ENCODE assay signal across 29 mouse cellular contexts in genomic region chr13:111862316-111862715, GRCm38 (mm10). TPM values are rescaled to one million over a fixed set of nuclear protein-coding genes. Genes with fewer than 3 reads are reported as not detected.
DNase-seq lines count a peak whose midpoint lies in the region; ATAC-seq and TF ChIP-seq lines count a peak whose summit lies in the region.
"Had no signal": no experiment of that assay in that cellular context is flagged by ENCODE, and none has a peak within 500 bp of the region (broad histone marks: within the 10 kb centered on the region; RNA-seq: fewer than 3 reads in every experiment).

No protein-coding gene starts in this region.

- TF ChIP-seq EP300 in liver, postnatal 0 days (IDR thresholded peaks at IDR 0.05; ENCODE audit: low read depth) = no peak

- no peak overlapping the region for H3K27ac ChIP-seq in liver, embryonic 12.5 days
- H3K27ac ChIP-seq in liver, postnatal 0 days (ENCODE audit: low read depth) = peak overlapping the region; percentile 26; the same call in 1 of the 2 replicates
- no peak overlapping the region for H3K27ac ChIP-seq in hindbrain, embryonic 14.5 days
- H3K27ac ChIP-seq: hindbrain, embryonic 13.5 days; limb, embryonic 10.5 days; limb, embryonic 15.5 days; macrophage; midbrain, embryonic 15.5 days; neural tube, embryonic 15.5 days had no signal

- WGBS in liver, embryonic 12.5 days (ENCODE audit: insufficient replicate concordance) = 68% methylated on average over 8 of the region's 8 CpGs
- WGBS in liver, postnatal 0 days (ENCODE audit: insufficient replicate concordance) = 65% methylated on average over 8 of the region's 8 CpGs
- 86% methylated on average over 8 of the region's 8 CpGs for WGBS in hindbrain, embryonic 14.5 days

- H3K4me3 ChIP-seq in liver, embryonic 12.5 days = no peak overlapping the region
- H3K4me3 ChIP-seq in liver, postnatal 0 days (ENCODE audit: low read depth, low read length) = no peak overlapping the region
- no peak overlapping the region for H3K4me3 ChIP-seq in hindbrain, embryonic 14.5 days (replicated peaks; ENCODE audit: low read length)
- H3K4me3 ChIP-seq: erythroblast, embryonic 14.5 days; hindbrain, embryonic 13.5 days; limb, embryonic 10.5 days; limb, embryonic 15.5 days; midbrain, embryonic 15.5 days; neural tube, embryonic 15.5 days had no signal

- no peak overlapping the region for H3K4me2 ChIP-seq in liver, embryonic 12.5 days
- no peak overlapping the region for H3K4me2 ChIP-seq in liver, postnatal 0 days (ENCODE audit: low read depth, low read length)
- H3K4me2 ChIP-seq in hindbrain, embryonic 14.5 days (replicated peaks) = no peak overlapping the region
- H3K4me2 ChIP-seq: heart, embryonic 11.5 days; hindbrain, embryonic 13.5 days; limb, embryonic 15.5 days; midbrain, embryonic 15.5 days; neural tube, embryonic 15.5 days had no signal

- H3K36me3 ChIP-seq in liver, embryonic 12.5 days = no peaks in the 10 kb centered on the region
- no peaks in the 10 kb centered on the region for H3K36me3 ChIP-seq in liver, postnatal 0 days (replicated peaks; ENCODE audit: insufficient read depth, low read length)
- no peaks in the 10 kb centered on the region for H3K36me3 ChIP-seq in hindbrain, embryonic 14.5 days (replicated peaks; ENCODE audit: control insufficient read depth, insufficient read depth)
- H3K36me3 ChIP-seq: hindbrain, embryonic 13.5 days; limb, embryonic 10.5 days; limb, embryonic 15.5 days; midbrain, embryonic 15.5 days; neural tube, embryonic 15.5 days had no signal

- H3K4me1 ChIP-seq in liver, embryonic 12.5 days = peaks cover 4% of the 10 kb centered on the region
- H3K4me1 ChIP-seq in liver, postnatal 0 days (ENCODE audit: insufficient read depth) = peaks cover 7% of the 10 kb centered on the region; the same call in 1 of the 2 replicates
- H3K4me1 ChIP-seq in hindbrain, embryonic 14.5 days (replicated peaks; ENCODE audit: control insufficient read depth, insufficient read depth, low read length) = no peaks in the 10 kb centered on the region
- H3K4me1 ChIP-seq: hindbrain, embryonic 13.5 days; limb, embryonic 15.5 days; midbrain, embryonic 15.5 days; neural tube, embryonic 15.5 days had no signal

- ATAC-seq in liver, embryonic 12.5 days = peak; percentile 47; the same call in 1 of the 2 replicates
- ATAC-seq in liver, postnatal 0 days = peak; percentile 94
- no peak for ATAC-seq in hindbrain, embryonic 14.5 days (ENCODE audit: low FRiP score)
- ATAC-seq: forebrain, embryonic 16.5 days; intestine, postnatal 0 days; lung, postnatal 0 days; midbrain, embryonic 15.5 days had no signal

- no peak for TF ChIP-seq CTCF in liver, postnatal 0 days (IDR thresholded peaks at IDR 0.05; ENCODE audit: low read depth)

- DNase-seq in embryo, embryonic 10 days (ENCODE audit: low spot score) = peak; percentile 28
- no peak for DNase-seq in embryo, embryonic 11 days
- no peak for DNase-seq in liver
- DNase-seq in liver, postnatal 0 days = no peak
- DNase-seq in yolk sac, embryonic 10.5 days (ENCODE audit: low spot score) = peak; percentile 74
- DNase-seq in hindbrain, embryonic 14.5 days (ENCODE audit: low spot score) = no peak
- DNase-seq in left cerebral cortex, adult 8-10 months (ENCODE audit: low spot score in 2 of 2) = no peak
- DNase-seq: adrenal gland, adult 8-10 months; cerebellum, adult 8-10 months; cerebellum, postnatal 25 days; heart, postnatal 4 days; kidney, adult 9 months; kidney, postnatal 10 days; layer of hippocampus, postnatal 36 days; retina, postnatal 1 day; right cerebral cortex, postnatal 25 days had no signal

- H3K9me3 ChIP-seq in liver, embryonic 12.5 days (replicated peaks) = peaks cover 3% of the 10 kb centered on the region; the same call in 1 of the 2 replicates
- H3K9me3 ChIP-seq in liver, postnatal 0 days (ENCODE audit: low read length) = no peaks in the 10 kb centered on the region
- H3K9me3 ChIP-seq in hindbrain, embryonic 14.5 days (ENCODE audit: control insufficient read depth, low read length) = no peaks in the 10 kb centered on the region
- H3K9me3 ChIP-seq: hindbrain, embryonic 13.5 days; limb, embryonic 15.5 days; midbrain, embryonic 15.5 days; neural tube, embryonic 15.5 days had no signal

- H3K27me3 ChIP-seq in liver, embryonic 12.5 days (replicated peaks) = no peaks in the 10 kb centered on the region
- no peaks in the 10 kb centered on the region for H3K27me3 ChIP-seq in liver, postnatal 0 days (ENCODE audit: insufficient read depth, low read length)
- no peaks in the 10 kb centered on the region for H3K27me3 ChIP-seq in hindbrain, embryonic 14.5 days (ENCODE audit: control insufficient read depth, insufficient read depth, low read length)
- H3K27me3 ChIP-seq: CH12.LX; hindbrain, embryonic 13.5 days; limb, embryonic 15.5 days; midbrain, embryonic 15.5 days; neural tube, embryonic 15.5 days had no signal

- H3K9ac ChIP-seq in liver, embryonic 12.5 days = no peak overlapping the region
- H3K9ac ChIP-seq in liver, postnatal 0 days (replicated peaks) = no peak overlapping the region
- H3K9ac ChIP-seq in hindbrain, embryonic 14.5 days = no peak overlapping the region
- H3K9ac ChIP-seq: hindbrain, embryonic 13.5 days; limb, embryonic 15.5 days; midbrain, embryonic 15.5 days; neural tube, embryonic 15.5 days had no signal

RNA-seq across cellular contexts. Expression of gene Map3k1, which starts 53.5 kb away (rescaled TPM):
- polyA plus RNA-seq in liver, embryonic 12.5 days (2016; fragmentation: Nextera tagmentation; extraction: Ambion mirVana) = 16.8 and 17.0 TPM in 2 replicates
- 10.8 and 11.5 TPM in 2 replicates for polyA plus RNA-seq in liver, postnatal 0 days (2015; fragmentation: Nextera tagmentation; extraction: Ambion mirVana)
- polyA plus RNA-seq in hindbrain, embryonic 14.5 days (2014; fragmentation: Nextera tagmentation; extraction: Ambion mirVana) = 14.0 and 14.7 TPM in 2 replicates
- total RNA-seq in left cerebral cortex, adult 8-10 months (2022) = 10 to 100 TPM in 3 of 4 experiments, 1 to 10 TPM in 1; 8.5 to 13.2 (median 12.0) TPM

Comparison
In these comparisons a context has a peak if more than half of its experiments do, and no peak if none do; other contexts are left out.
1. DNase-seq: peak in embryo, embryonic 10 days (single experiment) and yolk sac, embryonic 10.5 days (single experiment); none in embryo, embryonic 11 days (single experiment), liver (single experiment), liver, postnatal 0 days (single experiment), hindbrain, embryonic 14.5 days (single experiment) and left cerebral cortex, adult 8-10 months (0 of 2).